Mouse (Mus musculus) cerebellum, adult 2 months (tissue): Measurements from ENCODE around the gene Hsbp1.

Experiments
- CTCF ChIP-seq: fragments of 200-500 bp; IDR thresholded peaks from 2 replicates; pipeline ENCODE4 v1.5.1; 2011; ENCODE audit warnings: low read depth, mild to moderate bottlenecking, control low read depth, low read length, moderate library complexity, borderline replicate concordance; ENCODE audit not compliant: insufficient read depth
- POLR2A ChIP-seq: fragments of 200-500 bp; IDR thresholded peaks from 2 replicates; pipeline ENCODE4 v1.6.1; 2011; ENCODE audit warnings: low read length, control low read depth, borderline replicate concordance; ENCODE audit not compliant: insufficient read depth

GRCm38 (mm10) chr8:119345029-119345682 lies 868 bp downstream of the Hsbp1 start:
- no peak for TF ChIP-seq CTCF
- no peak for TF ChIP-seq POLR2A
